Mouse (Mus musculus) midbrain, embryonic 12.5 days (tissue): ENCODE measurements around the gene Slc23a3. TPM values are rescaled to one million over a fixed set of nuclear protein-coding genes. Genes with fewer than 3 reads are reported as not detected.

Experiments used
- ATAC-seq: fragments of 200-750 bp; cut with Nextera tagmentation; 2 replicates; pipeline ENCODE4 v1.8.0; 2017; ENCODE audit warnings: low read depth, moderate TSS enrichment, moderate library complexity; ENCODE audit not compliant: low FRiP score
- H3K27ac ChIP-seq: fragments of 300-500 bp; sonication (generic); replicated peaks from 2 replicates; pipeline ENCODE4 v1.5.1; 2016; ENCODE audit warnings: mild to moderate bottlenecking
- H3K27me3 ChIP-seq: fragments of 300-500 bp; sonication (generic); 2 replicates; pipeline ENCODE4 v1.6.1; 2016; ENCODE audit warnings: mild to moderate bottlenecking
- H3K36me3 ChIP-seq: fragments of 300-500 bp; sonication (generic); 2 replicates; pipeline ENCODE4 v1.6.1; 2016
- H3K4me1 ChIP-seq: fragments of 300-500 bp; sonication (generic); 2 replicates; pipeline ENCODE4 v1.6.1; 2016
- H3K4me2 ChIP-seq: fragments of 300-500 bp; sonication (generic); replicated peaks from 2 replicates; pipeline ENCODE4 v1.6.1; 2016; ENCODE audit warnings: mild to moderate bottlenecking, moderate library complexity
- H3K4me3 ChIP-seq: fragments of 300-500 bp; sonication (generic); 2 replicates; pipeline ENCODE4 v1.5.1; 2016; ENCODE audit warnings: mild to moderate bottlenecking
- H3K9ac ChIP-seq: fragments of 300-500 bp; sonication (generic); replicated peaks from 2 replicates; pipeline ENCODE4 v1.6.1; 2016; ENCODE audit warnings: mild to moderate bottlenecking, moderate library complexity
- H3K9me3 ChIP-seq: fragments of 300-500 bp; sonication (generic); 2 replicates; pipeline ENCODE4 v1.6.1; 2016; ENCODE audit warnings: mild to moderate bottlenecking
- WGBS: fragments of 180-500 bp; shearing (Covaris S2); methylation state at CpG from one replicate; pipeline ENCODE4 v1.1.7; 2016; 5-methylcytosine and 5-hydroxymethylcytosine counted together
- polyA plus RNA-seq: library from polyadenylated mRNA; unstranded; fragments of >200 nt; fragmentation: Nextera tagmentation; extraction: Ambion mirVana; gene quantifications from 2 replicates; pipeline ENCODE4 v1.2.1, GENCODE M21; 2016

Gene Slc23a3
- polyA plus RNA-seq, 1 experiment from 2014 or later, result 0.11 TPM

DNA sequence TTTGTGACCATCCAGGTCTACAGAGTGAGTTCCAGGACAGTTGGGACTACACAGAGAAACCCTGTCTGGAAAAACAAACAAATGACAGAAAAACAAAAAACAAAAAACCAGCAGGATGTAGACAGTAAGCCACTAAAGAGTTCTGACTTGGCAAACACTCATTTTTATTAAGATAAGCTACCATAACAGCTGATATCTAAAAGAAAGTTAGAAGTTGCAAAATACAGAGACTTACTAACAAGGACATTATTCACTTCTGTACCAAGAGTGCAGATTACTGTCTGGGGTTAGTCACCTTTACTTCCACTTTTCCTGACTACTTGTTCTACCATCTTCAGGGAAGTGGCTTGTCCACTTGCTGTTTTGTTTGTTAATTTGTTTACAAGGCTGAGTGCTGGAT, 25.3 kb upstream of the Slc23a3 start:
- Histone ChIP-seq H3K36me3 (no peaks in the 10 kb centered on the region), H3K4me1 (no peaks in the 10 kb centered on the region), H3K27me3 (no peaks in the 10 kb centered on the region), H3K9me3 (no peaks in the 10 kb centered on the region), H3K4me2 (no peak overlapping the region), H3K4me3 (no peak overlapping the region), H3K27ac (no peak overlapping the region), H3K9ac (no peak overlapping the region)
- ATAC-seq, result no peak

- Histone ChIP-seq H3K27me3 (no peaks in the 10 kb centered on the region), H3K27ac (no peak overlapping the region), H3K4me2 (no peak overlapping the region), H3K4me3 (no peak overlapping the region), H3K4me1 (no peaks in the 10 kb centered on the region), H3K9ac (no peak overlapping the region), H3K36me3 (no peaks in the 10 kb centered on the region), H3K9me3 (no peaks in the 10 kb centered on the region)
- no peak for ATAC-seq
- 70% methylated on average over 3 of the region's 3 CpGs for WGBS
Observed at GRCm38 (mm10) chr1:75155837-75156236, 22.1 kb upstream of the Slc23a3 start.

- H3K4me3 ChIP-seq, result no peak overlapping the region
- H3K4me1 ChIP-seq, result peaks cover 6% of the 10 kb centered on the region
- no peaks in the 10 kb centered on the region for H3K9me3 ChIP-seq
- H3K27me3 ChIP-seq, result no peaks in the 10 kb centered on the region
- ATAC-seq, result no peak
- no peak overlapping the region for H3K9ac ChIP-seq
- H3K27ac ChIP-seq, result no peak overlapping the region
- no peak overlapping the region for H3K4me2 ChIP-seq
- WGBS, result 91% methylated on average over 4 of the region's 4 CpGs
- peaks cover 49% of the 10 kb centered on the region for H3K36me3 ChIP-seq
Observed at GRCm38 (mm10) chr1:75148727-75149126, 15.0 kb upstream of the Slc23a3 start.

- Histone ChIP-seq H3K4me2 (no peak overlapping the region), H3K27me3 (no peaks in the 10 kb centered on the region), H3K27ac (no peak overlapping the region), H3K36me3 (peaks cover 49% of the 10 kb centered on the region), H3K9me3 (no peaks in the 10 kb centered on the region), H3K4me1 (peaks cover 8% of the 10 kb centered on the region), H3K4me3 (no peak overlapping the region), H3K9ac (no peak overlapping the region)
- WGBS, result 86% methylated on average over 7 of the region's 7 CpGs
- ATAC-seq, result no peak
Observed at GRCm38 (mm10) chr1:75147411-75148135, 13.9 kb upstream of the Slc23a3 start.

- 98% methylated on average over 3 of the region's 3 CpGs for WGBS
- Histone ChIP-seq H3K9ac (no peak overlapping the region), H3K27me3 (no peaks in the 10 kb centered on the region), H3K4me3 (no peak overlapping the region), H3K4me2 (no peak overlapping the region), H3K27ac (no peak overlapping the region), H3K4me1 (peaks cover 18% of the 10 kb centered on the region), H3K9me3 (no peaks in the 10 kb centered on the region), H3K36me3 (peaks cover 49% of the 10 kb centered on the region)
- no peak for ATAC-seq
Observed at GRCm38 (mm10) chr1:75145589-75145988, 11.9 kb upstream of the Slc23a3 start.

DNA sequence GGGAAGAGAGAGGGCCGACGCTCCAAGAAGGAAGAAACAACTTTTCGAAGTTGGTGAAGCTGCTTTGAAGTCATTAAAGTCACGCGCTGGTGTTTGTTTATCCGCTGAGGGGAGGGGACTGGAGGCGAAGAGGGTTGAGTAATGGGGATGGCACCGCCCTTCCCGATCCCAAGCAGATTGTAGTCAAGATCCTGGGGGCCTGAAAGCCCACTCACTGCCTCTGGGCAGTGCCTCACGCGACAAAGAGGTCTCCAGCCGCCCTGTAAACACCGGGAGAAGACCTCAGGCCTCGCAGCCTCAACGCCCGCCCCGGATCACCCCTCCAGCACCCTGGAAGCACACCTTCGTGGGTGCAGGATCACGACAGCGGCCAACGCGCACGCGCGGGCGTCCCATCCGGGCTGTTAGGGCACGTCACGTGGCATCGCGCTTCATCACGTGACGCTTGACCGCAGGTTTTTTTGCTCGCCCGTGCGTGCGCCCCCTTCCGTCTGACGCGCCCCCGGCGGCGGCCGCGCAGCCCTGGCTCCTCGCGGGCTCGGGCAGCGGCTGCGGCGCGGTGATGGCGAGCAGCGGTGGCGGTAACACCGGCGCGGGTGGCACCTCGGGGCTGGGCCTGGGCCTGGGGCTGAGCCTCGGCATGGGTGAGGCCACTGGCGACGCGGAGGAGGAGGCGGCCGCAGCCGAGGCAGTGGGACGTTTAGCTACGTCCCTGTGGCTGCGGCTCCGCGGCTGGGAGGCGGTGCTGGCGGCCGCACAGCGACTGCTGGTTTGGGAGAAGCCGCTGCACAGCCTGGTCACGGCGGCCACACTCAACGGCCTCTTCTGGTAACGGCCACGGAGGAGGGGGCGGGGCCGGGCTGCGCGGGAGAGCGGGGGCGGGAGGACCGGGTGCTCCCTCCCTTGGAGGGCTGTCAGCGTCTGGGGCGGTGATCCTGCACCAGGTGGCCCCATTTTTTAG, 8.9 kb upstream of the Slc23a3 start, which contains the start of the genes Cnppd1 and Retreg2:
Gene Cnppd1 (minus strand): TSS at position 411 of the 961 bp plus-strand sequence.
Gene Retreg2 (plus strand): TSS at position 478 of the 961 bp plus-strand sequence.
- Histone ChIP-seq H3K27ac (peak within 1 kb of the TSS; percentile 99), H3K9ac (peak within 1 kb of the TSS; percentile 94), H3K4me3 (peak within 1 kb of the TSS; percentile 92), H3K27me3 (no peaks in the 10 kb centered on the region), H3K4me1 (peaks cover 30% of the 10 kb centered on the region), H3K36me3 (peaks cover 56% of the 10 kb centered on the region), H3K4me2 (peak within 1 kb of the TSS; percentile 91), H3K9me3 (no peaks in the 10 kb centered on the region)
- ATAC-seq, result peak; percentile 91
- WGBS, result under 1% methylated on average over 83 of the region's 91 CpGs

- ATAC-seq, result no peak
- peaks cover 56% of the 10 kb centered on the region for H3K36me3 ChIP-seq
- H3K9me3 ChIP-seq, result no peaks in the 10 kb centered on the region
- WGBS, result under 1% methylated on average over 52 of the region's 53 CpGs
- H3K27ac ChIP-seq, result peak overlapping the region; percentile 99
- peak overlapping the region; percentile 94 for H3K9ac ChIP-seq
- H3K4me2 ChIP-seq, result peak overlapping the region; percentile 91
- peak overlapping the region; percentile 92 for H3K4me3 ChIP-seq
- H3K27me3 ChIP-seq, result no peaks in the 10 kb centered on the region
- H3K4me1 ChIP-seq, result peaks cover 30% of the 10 kb centered on the region
Observed at GRCm38 (mm10) chr1:75141486-75142190, 7.9 kb upstream of the Slc23a3 start.

GRCm38 (mm10) chr1:75140601-75141190, 7.0 kb upstream of the Slc23a3 start:
- H3K4me1 ChIP-seq, result peaks cover 30% of the 10 kb centered on the region
- peaks cover 56% of the 10 kb centered on the region for H3K36me3 ChIP-seq
- no peaks in the 10 kb centered on the region for H3K27me3 ChIP-seq
- H3K9me3 ChIP-seq, result no peaks in the 10 kb centered on the region
- WGBS, result 64% methylated on average over 4 of the region's 4 CpGs
- peak overlapping the region; percentile 91 for H3K4me2 ChIP-seq
- H3K27ac ChIP-seq, result peak overlapping the region; percentile 99
- peak overlapping the region; percentile 92 for H3K4me3 ChIP-seq
- peak overlapping the region; percentile 94 for H3K9ac ChIP-seq
- ATAC-seq, result no peak

DNA sequence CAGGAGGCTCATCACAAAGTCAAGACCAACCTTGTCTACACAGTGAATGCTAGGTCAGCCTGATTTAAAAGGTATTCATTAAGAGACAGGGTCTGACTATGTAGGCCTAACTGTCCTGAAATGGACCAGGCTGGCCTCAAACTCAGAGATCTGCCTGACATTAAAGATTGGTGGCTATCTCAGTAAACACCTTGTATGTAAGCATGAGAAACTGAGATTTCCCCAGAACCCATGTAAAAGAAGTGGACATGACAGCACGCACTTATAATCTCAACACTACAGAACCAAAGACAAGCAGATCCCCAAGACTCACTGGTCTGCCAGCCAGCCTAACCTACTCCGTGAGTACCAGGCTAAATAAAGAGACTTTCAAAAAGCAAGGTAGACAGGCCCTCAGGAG, 4.8 kb upstream of the Slc23a3 start:
- Histone ChIP-seq H3K27me3 (0 out of 2 replicates have a peak, but pooled peaks cover 2% of the 10 kb centered on the region), H3K9ac (no peak overlapping the region), H3K4me1 (peaks cover 21% of the 10 kb centered on the region), H3K36me3 (peaks cover 47% of the 10 kb centered on the region), H3K4me3 (no peak overlapping the region), H3K4me2 (no peak overlapping the region), H3K9me3 (no peaks in the 10 kb centered on the region), H3K27ac (no peak overlapping the region)
- WGBS, result 82% methylated on average over 2 of the region's 2 CpGs
- no peak for ATAC-seq

- Histone ChIP-seq H3K9me3 (no peaks in the 10 kb centered on the region), H3K27me3 (peaks cover 2% of the 10 kb centered on the region; the same call in 1 of the 2 replicates), H3K4me1 (peaks cover 21% of the 10 kb centered on the region), H3K36me3 (peaks cover 47% of the 10 kb centered on the region), H3K4me2 (no peak overlapping the region), H3K4me3 (no peak overlapping the region), H3K9ac (no peak overlapping the region), H3K27ac (no peak overlapping the region)
- ATAC-seq, result no peak
- WGBS, result 81% methylated on average over 3 of the region's 3 CpGs
Observed at GRCm38 (mm10) chr1:75136730-75137129, 3.0 kb upstream of the Slc23a3 start.

DNA sequence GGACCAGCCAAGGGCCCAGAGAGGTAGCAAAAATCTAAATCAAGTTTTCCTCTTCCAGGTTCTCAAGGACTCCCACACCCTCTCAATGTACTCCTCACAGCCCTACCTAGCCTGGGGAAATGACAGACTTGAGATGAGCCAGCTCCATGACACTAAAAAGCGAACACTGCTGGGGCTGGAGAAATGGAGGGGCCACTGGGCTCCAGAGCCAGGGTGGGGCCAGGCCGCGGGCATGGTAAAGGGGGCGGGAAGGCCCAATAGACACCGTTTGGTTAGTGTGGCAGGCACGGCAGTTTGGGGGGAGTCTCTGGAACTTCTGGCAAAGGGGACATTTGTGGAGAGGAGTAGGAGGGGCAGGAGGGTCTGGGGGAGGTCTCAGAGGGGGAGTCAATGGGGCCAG, 2.6 kb upstream of the Slc23a3 start:
- WGBS, result 82% methylated on average over 6 of the region's 6 CpGs
- Histone ChIP-seq H3K4me3 (no peak overlapping the region), H3K36me3 (peaks cover 47% of the 10 kb centered on the region), H3K9me3 (no peaks in the 10 kb centered on the region), H3K9ac (no peak overlapping the region), H3K4me2 (no peak overlapping the region), H3K4me1 (peaks cover 18% of the 10 kb centered on the region), H3K27me3 (peaks cover 2% of the 10 kb centered on the region; the same call in 1 of the 2 replicates), H3K27ac (no peak overlapping the region)
- no peak for ATAC-seq
